Mouse (Mus musculus) cortical plate, adult 2 months (tissue): ENCODE results near the gene Sipa1l2.

ENCODE experiments used
- CTCF ChIP-seq: fragments of 200-500 bp; IDR thresholded peaks from 2 replicates; pipeline ENCODE4 v1.5.1; 2011; ENCODE audit warnings: mild to moderate bottlenecking, control low read depth, low read length; ENCODE audit not compliant: insufficient read depth; ENCODE audit errors: extremely low read depth
- POLR2A ChIP-seq: fragments of 200-500 bp; IDR thresholded peaks from 2 replicates; pipeline ENCODE4 v1.6.1; 2011; ENCODE audit warnings: mild to moderate bottlenecking, low read length, control low read depth; ENCODE audit not compliant: insufficient read depth; ENCODE audit errors: extremely low read depth

DNA sequence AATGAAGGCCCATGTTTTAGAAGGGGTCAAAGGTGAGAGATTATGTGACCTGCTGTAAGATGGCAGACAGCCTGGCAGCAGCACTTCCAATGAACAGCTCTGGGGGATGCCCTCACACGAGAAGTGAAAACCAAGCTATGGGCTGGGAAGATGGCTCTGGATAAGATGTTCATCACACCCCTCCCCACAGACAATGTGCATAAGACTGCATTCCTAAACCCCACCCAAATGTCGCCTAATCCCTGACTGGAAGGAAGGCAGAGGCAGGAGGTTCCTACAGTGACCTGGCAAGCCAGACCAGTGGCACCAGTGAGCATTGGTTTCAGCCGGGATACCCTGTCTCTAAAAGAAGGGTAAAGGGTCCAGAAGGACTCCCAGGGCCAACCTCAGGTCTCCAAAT, 83.9 kb downstream of the Sipa1l2 start:
- TF ChIP-seq CTCF (no peak), POLR2A (no peak)
